Mouse (Mus musculus): ENCODE measurements around the gene Aqp7. TPM values are rescaled to one million over a fixed set of nuclear protein-coding genes. Genes with fewer than 3 reads are reported as not detected.

The Aqp7 gene
- polyA plus RNA-seq, 1 experiment from 2014 or later: 0.53 TPM

- Histone ChIP-seq H3K27ac (ENCODE audit: low read depth, low read length) (no peak overlapping the region), H3K27me3 (ENCODE audit: control insufficient read depth, insufficient read depth, low read length) (no peaks in the 10 kb centered on the region), H3K36me3 (ENCODE audit: control insufficient read depth, insufficient read depth, low read length) (no peaks in the 10 kb centered on the region), H3K4me2 (replicated peaks; ENCODE audit: low read depth, low read length) (no peak overlapping the region), H3K9ac (ENCODE audit: low read depth, low read length) (no peak overlapping the region), H3K4me1 (ENCODE audit: control insufficient read depth, insufficient read depth, low read length) (no peaks in the 10 kb centered on the region), H3K4me3 (ENCODE audit: low read length) (no peak overlapping the region), H3K9me3 (ENCODE audit: control insufficient read depth, low read length) (no peaks in the 10 kb centered on the region)
- WGBS: 74% methylated on average over 14 of the region's 14 CpGs
- no peak for ATAC-seq (ENCODE audit: low FRiP score, low TSS enrichment)
These were observed 23.8 kb upstream of the Aqp7 start for GRCm38 (mm10) chr4:41071500-41072429.

- H3K4me3 ChIP-seq (ENCODE audit: low read length): no peak overlapping the region
- H3K27ac ChIP-seq (ENCODE audit: low read depth, low read length): no peak overlapping the region
- ATAC-seq (ENCODE audit: low FRiP score, low TSS enrichment): no peak
- H3K9ac ChIP-seq (ENCODE audit: low read depth, low read length): no peak overlapping the region
- no peak overlapping the region for H3K4me2 ChIP-seq (replicated peaks; ENCODE audit: low read depth, low read length)
- no peaks in the 10 kb centered on the region; the same call in 1 of the 2 replicates for H3K4me1 ChIP-seq (ENCODE audit: control insufficient read depth, insufficient read depth, low read length)
- H3K27me3 ChIP-seq (ENCODE audit: control insufficient read depth, insufficient read depth, low read length): no peaks in the 10 kb centered on the region
- H3K9me3 ChIP-seq (ENCODE audit: control insufficient read depth, low read length): no peaks in the 10 kb centered on the region
- no peaks in the 10 kb centered on the region for H3K36me3 ChIP-seq (ENCODE audit: control insufficient read depth, insufficient read depth, low read length)
- 81% methylated on average over 4 of the region's 4 CpGs for whole genome bisulfite sequencing
These were observed 17.3 kb upstream of the Aqp7 start for GRCm38 (mm10) chr4:41065196-41065595.

- WGBS: 20% methylated on average over 16 of the region's 16 CpGs
- Histone ChIP-seq H3K9me3 (ENCODE audit: control insufficient read depth, low read length) (no peaks in the 10 kb centered on the region), H3K4me3 (ENCODE audit: low read length) (peak overlapping the region; percentile 14; the same call in 1 of the 2 replicates), H3K27ac (ENCODE audit: low read depth, low read length) (no peak overlapping the region), H3K4me1 (ENCODE audit: control insufficient read depth, insufficient read depth, low read length) (no peaks in the 10 kb centered on the region; the same call in 1 of the 2 replicates), H3K9ac (ENCODE audit: low read depth, low read length) (no peak overlapping the region), H3K27me3 (ENCODE audit: control insufficient read depth, insufficient read depth, low read length) (no peaks in the 10 kb centered on the region), H3K4me2 (replicated peaks; ENCODE audit: low read depth, low read length) (peak overlapping the region; percentile 26; the same call in 1 of the 2 replicates), H3K36me3 (ENCODE audit: control insufficient read depth, insufficient read depth, low read length) (no peaks in the 10 kb centered on the region)
- ATAC-seq (ENCODE audit: low FRiP score, low TSS enrichment): peak; percentile 46
These were observed 16.1 kb upstream of the Aqp7 start for GRCm38 (mm10) chr4:41063894-41064673.

- 52% methylated on average over 3 of the region's 3 CpGs for WGBS
- Histone ChIP-seq H3K27me3 (ENCODE audit: control insufficient read depth, insufficient read depth, low read length) (no peaks in the 10 kb centered on the region), H3K9me3 (ENCODE audit: control insufficient read depth, low read length) (no peaks in the 10 kb centered on the region), H3K36me3 (ENCODE audit: control insufficient read depth, insufficient read depth, low read length) (no peaks in the 10 kb centered on the region), H3K27ac (ENCODE audit: low read depth, low read length) (no peak overlapping the region), H3K4me3 (ENCODE audit: low read length) (no peak overlapping the region), H3K4me1 (ENCODE audit: control insufficient read depth, insufficient read depth, low read length) (no peaks in the 10 kb centered on the region; the same call in 1 of the 2 replicates), H3K9ac (ENCODE audit: low read depth, low read length) (no peak overlapping the region), H3K4me2 (replicated peaks; ENCODE audit: low read depth, low read length) (no peak overlapping the region)
- ATAC-seq (ENCODE audit: low FRiP score, low TSS enrichment): 0 out of 2 replicates have a peak, but pooled peaks have one; percentile 51
These were observed 15.4 kb upstream of the Aqp7 start for GRCm38 (mm10) chr4:41063351-41063750.

- H3K4me2 ChIP-seq (replicated peaks; ENCODE audit: low read depth, low read length): no peak overlapping the region
- H3K27me3 ChIP-seq (ENCODE audit: control insufficient read depth, insufficient read depth, low read length): no peaks in the 10 kb centered on the region
- H3K4me1 ChIP-seq (ENCODE audit: control insufficient read depth, insufficient read depth, low read length): peaks cover 16% of the 10 kb centered on the region
- H3K4me3 ChIP-seq (ENCODE audit: low read length): no peak overlapping the region
- no peak for ATAC-seq (ENCODE audit: low FRiP score, low TSS enrichment)
- H3K9ac ChIP-seq (ENCODE audit: low read depth, low read length): no peak overlapping the region
- WGBS: 58% methylated on average over 8 of the region's 9 CpGs
- H3K36me3 ChIP-seq (ENCODE audit: control insufficient read depth, insufficient read depth, low read length): no peaks in the 10 kb centered on the region
- H3K9me3 ChIP-seq (ENCODE audit: control insufficient read depth, low read length): no peaks in the 10 kb centered on the region
- peak overlapping the region; percentile 77; the same call in 1 of the 2 replicates for H3K27ac ChIP-seq (ENCODE audit: low read depth, low read length)
These were observed 9.4 kb upstream of the Aqp7 start for GRCm38 (mm10) chr4:41057361-41057760.

GRCm38 (mm10) chr4:41056742-41057332 is 8.9 kb upstream of the Aqp7 start:
- Histone ChIP-seq H3K9me3 (ENCODE audit: control insufficient read depth, low read length) (no peaks in the 10 kb centered on the region), H3K9ac (ENCODE audit: low read depth, low read length) (no peak overlapping the region), H3K27ac (ENCODE audit: low read depth, low read length) (peak overlapping the region; percentile 77), H3K4me2 (replicated peaks; ENCODE audit: low read depth, low read length) (no peak overlapping the region), H3K36me3 (ENCODE audit: control insufficient read depth, insufficient read depth, low read length) (no peaks in the 10 kb centered on the region), H3K27me3 (ENCODE audit: control insufficient read depth, insufficient read depth, low read length) (no peaks in the 10 kb centered on the region), H3K4me1 (ENCODE audit: control insufficient read depth, insufficient read depth, low read length) (peaks cover 16% of the 10 kb centered on the region), H3K4me3 (ENCODE audit: low read length) (no peak overlapping the region)
- ATAC-seq (ENCODE audit: low FRiP score, low TSS enrichment): peak; percentile 29
- 42% methylated on average over 7 of the region's 7 CpGs for WGBS

- H3K27me3 ChIP-seq (ENCODE audit: control insufficient read depth, insufficient read depth, low read length): no peaks in the 10 kb centered on the region
- H3K9ac ChIP-seq (ENCODE audit: low read depth, low read length): no peak overlapping the region
- no peaks in the 10 kb centered on the region for H3K36me3 ChIP-seq (ENCODE audit: control insufficient read depth, insufficient read depth, low read length)
- no peak overlapping the region for H3K4me2 ChIP-seq (replicated peaks; ENCODE audit: low read depth, low read length)
- peak overlapping the region; percentile 77; the same call in 1 of the 2 replicates for H3K27ac ChIP-seq (ENCODE audit: low read depth, low read length)
- peak; percentile 25; the same call in 1 of the 2 replicates for ATAC-seq (ENCODE audit: low FRiP score, low TSS enrichment)
- 18% methylated on average over 1 of the region's 1 CpGs for WGBS
- H3K4me1 ChIP-seq (ENCODE audit: control insufficient read depth, insufficient read depth, low read length): peaks cover 16% of the 10 kb centered on the region
- no peak overlapping the region for H3K4me3 ChIP-seq (ENCODE audit: low read length)
- no peaks in the 10 kb centered on the region for H3K9me3 ChIP-seq (ENCODE audit: control insufficient read depth, low read length)
These were observed 8.3 kb upstream of the Aqp7 start for GRCm38 (mm10) chr4:41056253-41056652.

GRCm38 (mm10) chr4:41055111-41055510 is 7.2 kb upstream of the Aqp7 start:
- H3K9me3 ChIP-seq (ENCODE audit: control insufficient read depth, low read length): no peaks in the 10 kb centered on the region
- H3K9ac ChIP-seq (ENCODE audit: low read depth, low read length): 0 out of 2 replicates have a peak overlapping the region, but pooled peaks have one; percentile 14
- H3K4me1 ChIP-seq (ENCODE audit: control insufficient read depth, insufficient read depth, low read length): peaks cover 16% of the 10 kb centered on the region
- H3K4me3 ChIP-seq (ENCODE audit: low read length): no peak overlapping the region
- peak overlapping the region; percentile 62; the same call in 1 of the 2 replicates for H3K27ac ChIP-seq (ENCODE audit: low read depth, low read length)
- 18% methylated on average over 13 of the region's 13 CpGs for WGBS
- H3K4me2 ChIP-seq (replicated peaks; ENCODE audit: low read depth, low read length): peak overlapping the region; percentile 12
- no peaks in the 10 kb centered on the region for H3K27me3 ChIP-seq (ENCODE audit: control insufficient read depth, insufficient read depth, low read length)
- ATAC-seq (ENCODE audit: low FRiP score, low TSS enrichment): peak; percentile 60
- no peaks in the 10 kb centered on the region for H3K36me3 ChIP-seq (ENCODE audit: control insufficient read depth, insufficient read depth, low read length)
